Mouse (Mus musculus): ENCODE measurements around the gene Olfr1459. TPM values are rescaled to one million over a fixed set of nuclear protein-coding genes. Genes with fewer than 3 reads are reported as not detected.

The Olfr1459 gene
- not detected in 2 replicates for polyA plus RNA-seq (2016; fragmentation: Nextera tagmentation; extraction: Ambion mirVana)

- Histone ChIP-seq H3K27me3 (ENCODE audit: low read depth, poor library complexity, severe bottlenecking) (no peaks in the 10 kb centered on the region), H3K27ac (replicated peaks) (no peak within 1 kb of the TSS), H3K4me3 (no peak within 1 kb of the TSS), H3K9me3 (replicated peaks) (peaks cover 40% of the 10 kb centered on the region), H3K36me3 (no peaks in the 10 kb centered on the region), H3K4me1 (no peaks in the 10 kb centered on the region)
- 91% methylated on average over 1 of the region's 1 CpGs for WGBS
- DNase-seq (ENCODE audit: low spot score), result no peak
Observed at GRCm38 (mm10) chr19:13149449-13149848, at the start of gene Olfr1459. TSS of gene Olfr1459 (minus strand) at chr19:13149549.

DNA sequence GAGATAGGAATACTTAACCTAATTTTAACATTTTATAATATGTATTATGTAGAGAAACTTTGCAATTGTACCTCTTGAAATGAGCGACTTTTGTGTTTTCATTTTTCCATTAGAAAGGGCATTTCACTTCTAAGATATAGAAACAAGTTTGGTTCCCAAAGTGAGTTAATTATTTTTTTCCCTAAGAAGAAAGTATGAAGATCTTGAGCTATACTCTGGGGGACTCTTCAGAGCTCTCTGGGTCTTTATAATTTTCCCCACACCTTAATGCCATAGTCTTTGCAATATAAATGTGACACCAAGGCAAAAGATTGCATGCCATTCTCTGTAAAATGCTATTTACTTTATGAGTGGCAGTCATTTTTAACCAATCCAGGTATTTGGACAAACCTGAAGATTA, 36.1 kb upstream of the Olfr1459 start, which contains the start of gene Olfr1462:
TSS of gene Olfr1462 (plus strand) at position 301 of the 400 bp plus-strand sequence.
- H3K9me3 ChIP-seq (replicated peaks), result peaks cover 36% of the 10 kb centered on the region

DNA sequence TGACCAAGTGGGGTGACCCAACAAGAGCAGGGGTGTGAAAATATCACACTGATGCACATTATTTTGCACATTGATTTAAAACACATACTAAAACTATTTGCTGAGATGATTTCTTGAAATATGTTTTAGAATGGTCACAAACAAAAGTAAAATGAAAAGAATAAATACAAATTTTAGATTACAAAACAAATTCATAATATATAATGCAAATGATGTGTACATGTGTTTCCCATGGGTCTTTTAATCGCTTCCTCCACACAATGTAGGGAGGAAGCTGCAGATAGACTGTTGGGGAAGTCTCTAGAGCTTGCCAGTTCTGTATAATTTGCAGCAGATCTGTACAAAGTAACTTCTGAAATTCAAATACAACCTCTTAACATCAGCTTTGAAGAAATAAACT, 13.4 kb upstream of the Olfr1459 start, which contains the start of gene Olfr1461:
TSS of gene Olfr1461 (plus strand) at position 301 of the 400 bp plus-strand sequence.
- no peak within 1 kb of the TSS for H3K4me3 ChIP-seq
- no peaks in the 10 kb centered on the region for H3K4me1 ChIP-seq
- H3K27ac ChIP-seq (replicated peaks), result no peak within 1 kb of the TSS
- H3K27me3 ChIP-seq (ENCODE audit: low read depth, poor library complexity, severe bottlenecking), result no peaks in the 10 kb centered on the region
- DNase-seq (ENCODE audit: low spot score), result no peak
- H3K36me3 ChIP-seq, result no peaks in the 10 kb centered on the region
- WGBS, result 77% methylated on average over 1 of the region's 1 CpGs
- H3K9me3 ChIP-seq (replicated peaks), result peaks cover 11% of the 10 kb centered on the region; the same call in 1 of the 2 replicates

More for the DNA sequence above, 36.1 kb upstream of the Olfr1459 start, which contains the start of gene Olfr1462:
- no peaks in the 10 kb centered on the region for H3K36me3 ChIP-seq
- no peaks in the 10 kb centered on the region for H3K4me1 ChIP-seq
- no peak for DNase-seq (ENCODE audit: low spot score)
- H3K27ac ChIP-seq (replicated peaks), result no peak within 1 kb of the TSS
- no peaks in the 10 kb centered on the region for H3K27me3 ChIP-seq (ENCODE audit: low read depth, poor library complexity, severe bottlenecking)
- H3K4me3 ChIP-seq, result no peak within 1 kb of the TSS
- WGBS, result 82% methylated on average over 1 of the region's 1 CpGs

GRCm38 (mm10) chr19:13106675-13107074, 42.7 kb downstream of the Olfr1459 start, which contains the start of gene Olfr1458:
TSS of gene Olfr1458 (minus strand) at chr19:13106775.
- Histone ChIP-seq H3K4me3 (no peak within 1 kb of the TSS), H3K9me3 (replicated peaks) (peaks cover 48% of the 10 kb centered on the region; the same call in 1 of the 2 replicates), H3K4me1 (no peaks in the 10 kb centered on the region), H3K27ac (replicated peaks) (no peak within 1 kb of the TSS), H3K27me3 (ENCODE audit: low read depth, poor library complexity, severe bottlenecking) (no peaks in the 10 kb centered on the region), H3K36me3 (no peaks in the 10 kb centered on the region)
- DNase-seq (ENCODE audit: low spot score), result no peak
- 89% methylated on average over 3 of the region's 3 CpGs for WGBS

DNA sequence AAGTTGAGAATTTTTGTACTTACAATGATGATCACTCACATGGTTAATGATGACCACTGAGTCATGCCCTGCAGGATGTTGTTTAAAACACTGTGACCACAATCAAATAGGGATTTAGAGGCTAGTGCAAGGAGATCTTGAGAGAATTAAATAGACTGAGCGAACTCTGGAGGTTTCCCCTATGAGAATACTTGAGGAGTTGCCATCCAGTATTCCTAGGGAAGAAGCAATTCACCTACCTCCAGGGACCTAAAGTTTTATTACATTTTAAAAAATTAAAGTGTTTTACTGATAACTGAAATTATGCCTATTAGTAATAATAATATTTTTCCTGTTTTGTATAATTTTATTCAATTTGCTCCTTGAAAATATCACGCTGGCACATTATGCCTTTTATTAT, 51.6 kb downstream of the Olfr1459 start, which contains the start of gene Olfr1457:
TSS of gene Olfr1457 (minus strand) at position 101 of the 400 bp plus-strand sequence.
- Histone ChIP-seq H3K4me3 (no peak within 1 kb of the TSS), H3K4me1 (no peaks in the 10 kb centered on the region), H3K9me3 (replicated peaks) (peaks cover 29% of the 10 kb centered on the region; the same call in 1 of the 2 replicates), H3K27ac (replicated peaks) (no peak within 1 kb of the TSS), H3K36me3 (no peaks in the 10 kb centered on the region), H3K27me3 (ENCODE audit: low read depth, poor library complexity, severe bottlenecking) (no peaks in the 10 kb centered on the region)
- no peak for DNase-seq (ENCODE audit: low spot score)
- 82% methylated on average over 2 of the region's 2 CpGs for WGBS

- Histone ChIP-seq H3K27me3 (ENCODE audit: low read depth, poor library complexity, severe bottlenecking) (no peaks in the 10 kb centered on the region), H3K4me3 (no peak overlapping the region), H3K36me3 (no peaks in the 10 kb centered on the region), H3K27ac (replicated peaks) (no peak overlapping the region), H3K4me1 (no peaks in the 10 kb centered on the region), H3K9me3 (replicated peaks) (peaks cover 45% of the 10 kb centered on the region)
- WGBS, result 96% methylated on average over 1 of the region's 1 CpGs
- DNase-seq (ENCODE audit: low spot score), result no peak
Observed at GRCm38 (mm10) chr19:13093908-13094307, 55.4 kb downstream of the Olfr1459 start.

Other genes starting within 250 kb of the Olfr1459 start
- not detected in 2 replicates for gene Olfr1447, start 245.8 kb downstream of the Olfr1459 start, polyA plus RNA-seq (2016; fragmentation: Nextera tagmentation; extraction: Ambion mirVana)
- gene Olfr1448, start 225.1 kb downstream of the Olfr1459 start, polyA plus RNA-seq (2016; fragmentation: Nextera tagmentation; extraction: Ambion mirVana), result not detected in 2 replicates
- not detected in 2 replicates for gene Olfr1449, start 218.7 kb downstream of the Olfr1459 start, polyA plus RNA-seq (2016; fragmentation: Nextera tagmentation; extraction: Ambion mirVana)
- gene Olfr1450, start 199.3 kb downstream of the Olfr1459 start, polyA plus RNA-seq (2016; fragmentation: Nextera tagmentation; extraction: Ambion mirVana), result not detected in 2 replicates
- not detected in 2 replicates for gene Olfr1451, start 154.5 kb downstream of the Olfr1459 start, polyA plus RNA-seq (2016; fragmentation: Nextera tagmentation; extraction: Ambion mirVana)
- gene Olfr1453, start 121.2 kb downstream of the Olfr1459 start, polyA plus RNA-seq (2016; fragmentation: Nextera tagmentation; extraction: Ambion mirVana), result not detected in 2 replicates
- gene Olfr1454, start 88.9 kb downstream of the Olfr1459 start, polyA plus RNA-seq (2016; fragmentation: Nextera tagmentation; extraction: Ambion mirVana), result not detected in 2 replicates
- not detected in 2 replicates for gene Olfr1457, start 51.7 kb downstream of the Olfr1459 start, polyA plus RNA-seq (2016; fragmentation: Nextera tagmentation; extraction: Ambion mirVana)
- not detected in 2 replicates for gene Olfr1458, start 42.8 kb downstream of the Olfr1459 start, polyA plus RNA-seq (2016; fragmentation: Nextera tagmentation; extraction: Ambion mirVana)
- gene Olfr1461, start 13.5 kb upstream of the Olfr1459 start, polyA plus RNA-seq (2016; fragmentation: Nextera tagmentation; extraction: Ambion mirVana), result not detected in 2 replicates
- not detected in 2 replicates for gene Olfr1462, start 36.2 kb upstream of the Olfr1459 start, polyA plus RNA-seq (2016; fragmentation: Nextera tagmentation; extraction: Ambion mirVana)
- gene Olfr1463, start 81.8 kb upstream of the Olfr1459 start, polyA plus RNA-seq (2016; fragmentation: Nextera tagmentation; extraction: Ambion mirVana), result not detected in 2 replicates
- gene Olfr1465, start 166.0 kb upstream of the Olfr1459 start, polyA plus RNA-seq (2016; fragmentation: Nextera tagmentation; extraction: Ambion mirVana), result not detected in 2 replicates
- not detected in 2 replicates for gene Olfr1466, start 189.3 kb upstream of the Olfr1459 start, polyA plus RNA-seq (2016; fragmentation: Nextera tagmentation; extraction: Ambion mirVana)
- not detected in 2 replicates for gene Olfr1467, start 212.7 kb upstream of the Olfr1459 start, polyA plus RNA-seq (2016; fragmentation: Nextera tagmentation; extraction: Ambion mirVana)